Mouse (Mus musculus): ENCODE data around the gene Mrps35. TPM values are rescaled to one million over a fixed set of nuclear protein-coding genes. Genes with fewer than 3 reads are reported as not detected.

Gene Mrps35
- polyA plus RNA-seq (2012; rRNA removed) = 29.8 and 30.9 TPM in 2 replicates

- TF ChIP-seq POLR2A (IDR thresholded peaks at IDR 0.05; ENCODE audit: borderline replicate concordance, extremely low read depth, insufficient read depth, insufficient read length, poor library complexity, severe bottlenecking) (peak; percentile 94), CTCF (IDR thresholded peaks at IDR 0.05; ENCODE audit: borderline replicate concordance, extremely low read depth, insufficient read depth, insufficient read length) (no peak)
Measured at GRCm38 (mm10) chr6:147042291-147043290, at the start of gene Mrps35. Gene Mrps35, plus strand, starts transcription at chr6:147042764.

GRCm38 (mm10) chr6:146994236-146994635 lies 48.3 kb upstream of the Mrps35 start:
- TF ChIP-seq CTCF (IDR thresholded peaks at IDR 0.05; ENCODE audit: borderline replicate concordance, extremely low read depth, insufficient read depth, insufficient read length) = peak; percentile 69; the same call in 1 of the 2 replicates
- TF ChIP-seq POLR2A (IDR thresholded peaks at IDR 0.05; ENCODE audit: borderline replicate concordance, extremely low read depth, insufficient read depth, insufficient read length, poor library complexity, severe bottlenecking) = no peak
- DNase-seq (ENCODE audit: low read depth) = peak; percentile 71

More at GRCm38 (mm10) chr6:147042291-147043290, at the start of gene Mrps35:
- peak; percentile 96 for DNase-seq (ENCODE audit: low read depth)

- no peak for DNase-seq (ENCODE audit: low read depth)
- TF ChIP-seq CTCF (IDR thresholded peaks at IDR 0.05; ENCODE audit: borderline replicate concordance, extremely low read depth, insufficient read depth, insufficient read length) = no peak
- no peak for TF ChIP-seq POLR2A (IDR thresholded peaks at IDR 0.05; ENCODE audit: borderline replicate concordance, extremely low read depth, insufficient read depth, insufficient read length, poor library complexity, severe bottlenecking)
Measured at GRCm38 (mm10) chr6:146995391-146995790, 47.2 kb upstream of the Mrps35 start.

GRCm38 (mm10) chr6:146995878-146996277 lies 46.7 kb upstream of the Mrps35 start:
- no peak for DNase-seq (ENCODE audit: low read depth)
- TF ChIP-seq POLR2A (IDR thresholded peaks at IDR 0.05; ENCODE audit: borderline replicate concordance, extremely low read depth, insufficient read depth, insufficient read length, poor library complexity, severe bottlenecking) = no peak
- TF ChIP-seq CTCF (IDR thresholded peaks at IDR 0.05; ENCODE audit: borderline replicate concordance, extremely low read depth, insufficient read depth, insufficient read length) = no peak

GRCm38 (mm10) chr6:146997006-146997405 lies 45.6 kb upstream of the Mrps35 start:
- no peak for DNase-seq (ENCODE audit: low read depth)
- no peak for TF ChIP-seq POLR2A (IDR thresholded peaks at IDR 0.05; ENCODE audit: borderline replicate concordance, extremely low read depth, insufficient read depth, insufficient read length, poor library complexity, severe bottlenecking)
- no peak for TF ChIP-seq CTCF (IDR thresholded peaks at IDR 0.05; ENCODE audit: borderline replicate concordance, extremely low read depth, insufficient read depth, insufficient read length)

GRCm38 (mm10) chr6:146998710-146999109 lies 43.9 kb upstream of the Mrps35 start:
- DNase-seq (ENCODE audit: low read depth) = no peak
- no peak for TF ChIP-seq POLR2A (IDR thresholded peaks at IDR 0.05; ENCODE audit: borderline replicate concordance, extremely low read depth, insufficient read depth, insufficient read length, poor library complexity, severe bottlenecking)
- no peak for TF ChIP-seq CTCF (IDR thresholded peaks at IDR 0.05; ENCODE audit: borderline replicate concordance, extremely low read depth, insufficient read depth, insufficient read length)

- TF ChIP-seq CTCF (IDR thresholded peaks at IDR 0.05; ENCODE audit: borderline replicate concordance, extremely low read depth, insufficient read depth, insufficient read length) (no peak), POLR2A (IDR thresholded peaks at IDR 0.05; ENCODE audit: borderline replicate concordance, extremely low read depth, insufficient read depth, insufficient read length, poor library complexity, severe bottlenecking) (no peak)
- DNase-seq (ENCODE audit: low read depth) = no peak
Measured at GRCm38 (mm10) chr6:146999302-146999701, 43.3 kb upstream of the Mrps35 start.

GRCm38 (mm10) chr6:146999755-147000154 lies 42.8 kb upstream of the Mrps35 start:
- TF ChIP-seq POLR2A (IDR thresholded peaks at IDR 0.05; ENCODE audit: borderline replicate concordance, extremely low read depth, insufficient read depth, insufficient read length, poor library complexity, severe bottlenecking) (no peak), CTCF (IDR thresholded peaks at IDR 0.05; ENCODE audit: borderline replicate concordance, extremely low read depth, insufficient read depth, insufficient read length) (no peak)
- no peak for DNase-seq (ENCODE audit: low read depth)

GRCm38 (mm10) chr6:147008148-147008547 lies 34.4 kb upstream of the Mrps35 start:
- DNase-seq (ENCODE audit: low read depth) = peak; percentile 49
- TF ChIP-seq POLR2A (IDR thresholded peaks at IDR 0.05; ENCODE audit: borderline replicate concordance, extremely low read depth, insufficient read depth, insufficient read length, poor library complexity, severe bottlenecking) = no peak
- peak; percentile 75; the same call in 1 of the 2 replicates for TF ChIP-seq CTCF (IDR thresholded peaks at IDR 0.05; ENCODE audit: borderline replicate concordance, extremely low read depth, insufficient read depth, insufficient read length)

GRCm38 (mm10) chr6:147010358-147010757 lies 32.2 kb upstream of the Mrps35 start:
- DNase-seq (ENCODE audit: low read depth) = no peak
- no peak for TF ChIP-seq CTCF (IDR thresholded peaks at IDR 0.05; ENCODE audit: borderline replicate concordance, extremely low read depth, insufficient read depth, insufficient read length)
- TF ChIP-seq POLR2A (IDR thresholded peaks at IDR 0.05; ENCODE audit: borderline replicate concordance, extremely low read depth, insufficient read depth, insufficient read length, poor library complexity, severe bottlenecking) = no peak

GRCm38 (mm10) chr6:147010811-147011520 lies 31.6 kb upstream of the Mrps35 start:
- DNase-seq (ENCODE audit: low read depth) = no peak
- TF ChIP-seq POLR2A (IDR thresholded peaks at IDR 0.05; ENCODE audit: borderline replicate concordance, extremely low read depth, insufficient read depth, insufficient read length, poor library complexity, severe bottlenecking) = no peak
- no peak for TF ChIP-seq CTCF (IDR thresholded peaks at IDR 0.05; ENCODE audit: borderline replicate concordance, extremely low read depth, insufficient read depth, insufficient read length)
